Mouse (Mus musculus) T-helper 17 cell (primary cell): ENCODE measurements around the gene Nub1.

Experiments used
- in situ Hi-C, 2 experiments: fragments of 300-600 bp; cut with MboI, MseI; formaldehyde crosslinking; loops; 1 replicate in 1 of 2; 2 replicates in 1 of 2; pipeline ENCODE4 v1.15.1; 2025; ENCODE audit warnings: high pct_unique_total_duplicates in 2 of 2

Gene Nub1

GRCm38 (mm10) chr5:24696704-24697103 lies 11.4 kb downstream of the Nub1 start:
- in situ Hi-C loops: loop anchor here (10.0 to 25.0 kb wide), 2 partner anchors 118 to 1259 kb away; partner anchors contain the start of gene Kmt2e (in 1 of the 2)

GRCm38 (mm10) chr5:24701271-24701670 lies 15.9 kb downstream of the Nub1 start:
- in situ Hi-C loops: no loop called here

- in situ Hi-C loops: no loop called here
Measured at GRCm38 (mm10) chr5:24704615-24705014, 19.3 kb downstream of the Nub1 start.

- in situ Hi-C loops: no loop called here
Measured at GRCm38 (mm10) chr5:24709962-24710361, 24.6 kb downstream of the Nub1 start.

- in situ Hi-C loops: no loop called here
Measured at GRCm38 (mm10) chr5:24711615-24712014, 26.3 kb downstream of the Nub1 start.

- in situ Hi-C loops: no loop called here
Measured at GRCm38 (mm10) chr5:24713199-24713598, 27.9 kb downstream of the Nub1 start.

GRCm38 (mm10) chr5:24713987-24714386 lies 28.7 kb downstream of the Nub1 start:
- in situ Hi-C loops: no loop called here

GRCm38 (mm10) chr5:24718076-24718475 lies 32.7 kb downstream of the Nub1 start:
- in situ Hi-C loops: no loop called here

GRCm38 (mm10) chr5:24719852-24720251 lies 34.5 kb downstream of the Nub1 start:
- in situ Hi-C loops: no loop called here

- in situ Hi-C loops: no loop called here
Measured at GRCm38 (mm10) chr5:24723527-24724269, 38.4 kb downstream of the Nub1 start.

GRCm38 (mm10) chr5:24724270-24724634 lies 38.9 kb downstream of the Nub1 start:
- in situ Hi-C loops: no loop called here

- in situ Hi-C loops: loop anchor here in 1 of 2 experiments (5.0 kb wide), 1 partner anchor 52 kb away; no protein-coding TSS in a partner anchor
Measured at GRCm38 (mm10) chr5:24724805-24725204, 39.5 kb downstream of the Nub1 start.

GRCm38 (mm10) chr5:24725897-24726296 lies 40.6 kb downstream of the Nub1 start:
- in situ Hi-C loops: loop anchor here in 1 of 2 experiments (5.0 kb wide), 1 partner anchor 51 kb away; no protein-coding TSS in a partner anchor

- in situ Hi-C loops: loop anchor here in 1 of 2 experiments (5.0 kb wide), 1 partner anchor 50 kb away; no protein-coding TSS in a partner anchor
Measured at GRCm38 (mm10) chr5:24726901-24727836, 41.8 kb downstream of the Nub1 start.

GRCm38 (mm10) chr5:24729797-24730487 lies 44.6 kb downstream of the Nub1 start:
- in situ Hi-C loops: loop anchor here (5.0 to 10.0 kb wide), 2 partner anchors 47 to 65 kb away; no protein-coding TSS in a partner anchor

GRCm38 (mm10) chr5:24730488-24730871 lies 45.1 kb downstream of the Nub1 start, which contains the start of gene Wdr86:
TSS of gene Wdr86 (minus strand) at chr5:24730727.
- in situ Hi-C loops: loop anchor here in 1 of 2 experiments (10.0 kb wide), 1 partner anchor 64 kb away; no protein-coding TSS in a partner anchor

GRCm38 (mm10) chr5:24730986-24731385 lies 45.7 kb downstream of the Nub1 start:
- in situ Hi-C loops: loop anchor here in 1 of 2 experiments (10.0 kb wide), 1 partner anchor 64 kb away; no protein-coding TSS in a partner anchor

- in situ Hi-C loops: loop anchor here in 1 of 2 experiments (10.0 kb wide), 1 partner anchor 62 kb away; no protein-coding TSS in a partner anchor
Measured at GRCm38 (mm10) chr5:24733134-24733533, 47.8 kb downstream of the Nub1 start.

GRCm38 (mm10) chr5:24733771-24734426 lies 48.6 kb downstream of the Nub1 start:
- in situ Hi-C loops: loop anchor here in 1 of 2 experiments (10.0 kb wide), 1 partner anchor 61 kb away; no protein-coding TSS in a partner anchor

- in situ Hi-C loops: loop anchor here in 1 of 2 experiments (10.0 kb wide), 1 partner anchor 57 kb away; no protein-coding TSS in a partner anchor
Measured at GRCm38 (mm10) chr5:24737595-24737994, 52.3 kb downstream of the Nub1 start.
